Mouse (Mus musculus) heart, adult 2 months (tissue): ENCODE results near the gene Wdr54. TPM values are rescaled to one million over a fixed set of nuclear protein-coding genes. Genes with fewer than 3 reads are reported as not detected.

Experiments used
- DNase-seq, 2 experiments: peaks; one replicate each; pipeline ENCODE4 v3.0.0; 2021
- H3K27ac ChIP-seq: fragments of 200-600 bp; 2 replicates; pipeline ENCODE4 v1.8.1; 2022
- H3K27me3 ChIP-seq: fragments of 200-500 bp; 2 replicates; pipeline ENCODE4 v1.6.1; 2012; ENCODE audit warnings: mild to moderate bottlenecking, low read length, inconsistent platforms, mixed read lengths; ENCODE audit not compliant: control insufficient read depth, insufficient read depth
- H3K36me3 ChIP-seq: fragments of 200-500 bp; 2 replicates; pipeline ENCODE4 v1.6.1; 2012; ENCODE audit warnings: low read length, inconsistent platforms; ENCODE audit not compliant: control insufficient read depth, insufficient read depth
- H3K4me1 ChIP-seq: fragments of 200-500 bp; 2 replicates; pipeline ENCODE4 v1.6.1; 2011; ENCODE audit warnings: low read length; ENCODE audit not compliant: control insufficient read depth, insufficient read depth
- H3K4me3 ChIP-seq: fragments of 200-600 bp; 2 replicates; pipeline ENCODE4 v1.8.1; 2022
- H3K79me2 ChIP-seq: fragments of 200-500 bp; replicated peaks from 2 replicates; pipeline ENCODE4 v1.6.1; 2012; ENCODE audit warnings: mild to moderate bottlenecking, inconsistent platforms, low read length, moderate library complexity, mixed read lengths; ENCODE audit not compliant: control insufficient read depth, insufficient read depth
- H3K9ac ChIP-seq: fragments of 200-500 bp; 2 replicates; pipeline ENCODE4 v1.6.1; 2012; ENCODE audit warnings: low read depth, mild to moderate bottlenecking, control low read depth, inconsistent platforms, low read length, mixed read lengths
- CTCF ChIP-seq: fragments of 200-600 bp; IDR thresholded peaks from 2 replicates; pipeline ENCODE4 v1.8.1; 2022; ENCODE audit warnings: antibody characterized with exemption, mild to moderate bottlenecking, moderate library complexity
- EP300 ChIP-seq: fragments of 200-500 bp; IDR thresholded peaks from 2 replicates; pipeline ENCODE4 v1.6.1; 2011; ENCODE audit warnings: low read depth, low read length, control low read depth; ENCODE audit not compliant: insufficient read depth
- POLR2A ChIP-seq: fragments of 200-500 bp; IDR thresholded peaks from 2 replicates; pipeline ENCODE4 v1.6.1; 2011; ENCODE audit warnings: mild to moderate bottlenecking, low read depth, low read length, control low read depth; ENCODE audit not compliant: insufficient read depth
- WGBS: fragments of 180-500 bp; shearing (Covaris S2); methylation state at CpG from one replicate; pipeline ENCODE4 v1.1.7; 2018; 5-methylcytosine and 5-hydroxymethylcytosine counted together
- intact Hi-C: fragments of 180-260 bp; cut with DNase I; formaldehyde crosslinking; loops from one replicate; pipeline ENCODE4 v1.15.1; 2025
- polyA plus RNA-seq: library from polyadenylated mRNA; depleted of rRNA; stranded (reverse); fragments of >200 nt; gene quantifications from 2 replicates; pipeline ENCODE4 v1.2.3, GENCODE M21; 2012
- total RNA-seq, 2 experiments: library from RNA; stranded (reverse); gene quantifications; 2 replicates each; pipeline ENCODE4 v1.2.3; 2021

Wdr54 gene
- total and polyA plus RNA-seq, 3 experiments: 0.89 to 2.1 (median 1.3) TPM

DNA sequence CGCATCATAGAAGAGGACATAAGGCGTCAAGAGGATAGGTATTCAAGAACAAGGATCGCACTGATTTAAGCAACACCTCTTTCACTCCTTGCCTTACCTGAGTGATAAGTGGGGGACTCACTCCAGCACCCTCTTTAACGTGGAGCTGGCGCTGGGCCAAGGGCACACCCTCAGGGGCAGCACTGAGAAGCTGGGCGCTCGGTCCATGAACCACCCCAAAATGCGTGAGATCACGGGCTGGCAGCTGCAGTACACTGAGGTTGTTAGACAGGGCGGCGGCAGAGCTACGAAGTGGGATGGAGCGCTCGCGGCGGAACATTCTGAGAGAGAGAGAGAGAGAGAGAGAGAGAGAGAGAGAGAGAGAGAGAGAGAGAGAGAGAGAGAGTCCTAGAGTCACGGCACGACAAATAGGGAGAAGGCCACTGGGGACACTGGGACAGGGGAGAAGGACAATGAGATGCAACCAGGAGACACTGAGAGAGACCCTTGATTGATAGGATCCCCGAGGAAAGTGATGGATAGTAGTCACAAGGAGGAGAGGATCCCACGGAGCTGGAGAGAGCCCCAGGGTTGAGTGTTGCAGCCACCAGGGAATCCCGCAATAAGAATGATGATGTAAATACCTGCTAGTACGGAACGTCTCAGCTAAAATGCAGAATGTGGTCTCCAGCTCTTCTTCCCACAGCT, 502 bp downstream of the Wdr54 start:
- TF ChIP-seq POLR2A (no peak), CTCF (no peak), EP300 (no peak)
- Histone ChIP-seq H3K4me1 (peaks cover 1% of the 10 kb centered on the region; the same call in 1 of the 2 replicates), H3K27me3 (no peaks in the 10 kb centered on the region), H3K36me3 (no peaks in the 10 kb centered on the region), H3K9ac (peak overlapping the region; percentile 53), H3K79me2 (no peaks in the 10 kb centered on the region), H3K27ac (no peak overlapping the region), H3K4me3 (peak overlapping the region; percentile 52)
- 12% methylated on average over 23 of the region's 23 CpGs for WGBS
- intact Hi-C loops: no loop called here
- DNase-seq: peak in 1 of 2 experiments; percentile 33

DNA sequence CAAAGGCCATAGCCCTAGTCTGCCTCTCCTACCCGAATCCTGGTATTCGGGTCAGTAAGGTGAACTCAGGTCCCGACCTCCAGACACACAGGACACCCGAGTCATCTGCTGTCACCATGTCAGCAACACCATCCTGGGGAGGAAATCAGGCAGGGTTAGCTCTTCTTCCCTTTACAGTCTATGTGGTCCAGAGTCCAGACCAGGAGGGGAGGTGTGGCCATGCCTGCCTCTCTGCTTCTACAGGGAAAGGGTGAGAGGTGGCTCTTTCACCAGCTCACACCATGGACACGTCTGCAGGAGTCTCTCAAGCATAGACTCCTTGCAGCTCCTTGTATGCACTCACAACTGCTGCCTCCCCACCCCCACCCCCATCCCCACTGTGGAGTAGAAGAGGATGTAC, 2.7 kb downstream of the Wdr54 start:
- intact Hi-C loops: no loop called here
- 76% methylated on average over 5 of the region's 5 CpGs for WGBS

GRCm38 (mm10) chr6:83153038-83153437, 3.2 kb downstream of the Wdr54 start:
- no peak overlapping the region for H3K27ac ChIP-seq
- H3K36me3 ChIP-seq: no peaks in the 10 kb centered on the region
- intact Hi-C loops: no loop called here
- H3K9ac ChIP-seq: no peak overlapping the region
- H3K4me3 ChIP-seq: no peak overlapping the region
- TF ChIP-seq CTCF (no peak), EP300 (no peak)
- H3K27me3 ChIP-seq: no peaks in the 10 kb centered on the region
- DNase-seq: no peak
- H3K79me2 ChIP-seq: no peaks in the 10 kb centered on the region
- H3K4me1 ChIP-seq: peaks cover 1% of the 10 kb centered on the region; the same call in 1 of the 2 replicates
- 84% methylated on average over 12 of the region's 12 CpGs for WGBS

More for the DNA sequence above, 2.7 kb downstream of the Wdr54 start:
- no peak for DNase-seq
- H3K9ac ChIP-seq: no peak overlapping the region
- no peak overlapping the region for H3K27ac ChIP-seq
- H3K36me3 ChIP-seq: no peaks in the 10 kb centered on the region
- H3K4me1 ChIP-seq: peaks cover 1% of the 10 kb centered on the region; the same call in 1 of the 2 replicates
- H3K4me3 ChIP-seq: no peak overlapping the region
- H3K79me2 ChIP-seq: no peaks in the 10 kb centered on the region
- TF ChIP-seq POLR2A: no peak
- TF ChIP-seq CTCF: no peak
- TF ChIP-seq EP300: no peak
- no peaks in the 10 kb centered on the region for H3K27me3 ChIP-seq

DNA sequence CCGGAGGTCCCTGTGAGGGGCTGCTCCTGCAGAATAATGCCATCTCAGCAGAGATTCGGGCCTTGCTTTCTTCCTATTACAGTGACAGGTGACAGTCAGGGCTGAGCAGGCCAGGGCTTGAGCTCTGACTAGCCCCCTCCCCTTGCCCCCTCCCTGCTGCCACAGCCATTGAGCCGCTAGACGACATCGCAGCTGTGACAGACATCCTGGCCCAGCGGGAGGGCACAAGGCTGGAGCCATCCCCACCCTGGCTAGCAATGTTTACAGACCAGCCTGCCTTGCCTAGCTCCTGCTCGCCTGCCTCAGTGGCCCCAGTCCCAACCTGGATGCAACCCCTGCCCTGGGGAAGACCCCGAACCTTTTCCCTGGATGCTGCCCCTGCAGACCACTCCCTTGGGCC, 4.5 kb downstream of the Wdr54 start:
- intact Hi-C loops: no loop called here
- no peaks in the 10 kb centered on the region for H3K27me3 ChIP-seq
- H3K9ac ChIP-seq: no peak overlapping the region

DNA sequence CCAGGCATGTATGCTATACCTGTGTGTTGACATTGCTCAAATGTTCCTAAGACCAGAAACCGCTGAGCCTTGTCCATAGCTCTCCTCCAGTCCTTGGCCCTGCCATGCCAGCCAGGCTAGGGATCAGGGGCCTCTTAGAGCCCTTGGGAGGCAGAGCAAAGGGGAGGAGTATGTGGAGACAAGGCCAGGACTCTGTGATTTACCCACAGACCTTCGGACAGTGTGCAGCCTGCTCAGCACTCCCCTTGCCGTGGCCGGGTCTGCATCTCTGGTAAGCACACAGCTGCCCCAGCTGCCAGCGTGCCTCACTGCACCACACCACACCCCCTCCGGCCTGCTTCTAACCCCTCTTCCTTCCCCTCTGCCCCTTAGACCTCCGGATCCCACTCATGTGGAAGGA, 8.9 kb downstream of the Wdr54 start:
- H3K9ac ChIP-seq: no peak overlapping the region
- no peaks in the 10 kb centered on the region for H3K27me3 ChIP-seq
- H3K27ac ChIP-seq: no peak overlapping the region
- 0 out of 2 replicates have a peak, but pooled peaks cover 2% of the 10 kb centered on the region for H3K4me1 ChIP-seq
- H3K36me3 ChIP-seq: no peaks in the 10 kb centered on the region
- 56% methylated on average over 7 of the region's 7 CpGs for WGBS
- DNase-seq: no peak
- no peaks in the 10 kb centered on the region for H3K79me2 ChIP-seq
- no peak for TF ChIP-seq CTCF
- TF ChIP-seq EP300: no peak
- TF ChIP-seq POLR2A: no peak
- no peak overlapping the region for H3K4me3 ChIP-seq
- intact Hi-C loops: no loop called here

More for the DNA sequence above, 4.5 kb downstream of the Wdr54 start:
- WGBS: 56% methylated on average over 8 of the region's 8 CpGs
- Histone ChIP-seq H3K36me3 (no peaks in the 10 kb centered on the region), H3K79me2 (no peaks in the 10 kb centered on the region), H3K4me3 (no peak overlapping the region), H3K27ac (no peak overlapping the region), H3K4me1 (peaks cover 1% of the 10 kb centered on the region; the same call in 1 of the 2 replicates)
- DNase-seq: no peak
- TF ChIP-seq POLR2A (no peak), EP300 (no peak), CTCF (no peak)

GRCm38 (mm10) chr6:83145805-83146204, 10.4 kb downstream of the Wdr54 start:
- Histone ChIP-seq H3K4me1 (0 out of 2 replicates have a peak, but pooled peaks cover 2% of the 10 kb centered on the region), H3K9ac (no peak overlapping the region), H3K4me3 (no peak overlapping the region), H3K27me3 (no peaks in the 10 kb centered on the region), H3K36me3 (no peaks in the 10 kb centered on the region), H3K27ac (no peak overlapping the region), H3K79me2 (no peaks in the 10 kb centered on the region)
- TF ChIP-seq EP300 (no peak), POLR2A (no peak), CTCF (no peak)
- intact Hi-C loops: no loop called here
- DNase-seq: no peak
- WGBS: 49% methylated on average over 9 of the region's 9 CpGs
